Mouse (Mus musculus): ENCODE results near the gene Bnip2. TPM values are rescaled to one million over a fixed set of nuclear protein-coding genes. Genes with fewer than 3 reads are reported as not detected.

Bnip2 gene
- total RNA-seq, 1 experiment = 68.9 TPM

DNA sequence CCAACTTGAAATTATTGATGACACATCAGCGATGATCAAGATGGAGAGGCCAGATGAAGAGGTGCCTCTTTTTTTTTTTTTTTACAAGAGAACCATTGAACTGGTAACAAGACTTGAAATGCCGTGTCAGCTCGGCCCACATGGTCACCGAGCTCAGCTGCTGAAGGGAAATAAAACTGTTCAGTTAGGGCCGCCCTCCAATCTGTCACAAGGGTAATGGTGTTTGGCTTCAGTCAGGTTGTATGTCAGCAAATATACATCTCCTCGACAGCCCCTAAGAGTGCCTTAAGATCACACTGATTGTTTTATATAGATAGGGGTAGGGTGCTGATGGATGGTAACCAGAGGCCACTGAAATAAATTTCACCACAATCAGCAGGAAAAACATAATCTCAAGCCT is 28.3 kb upstream of the Bnip2 start:
- DNase-seq (ENCODE audit: low read depth, low spot score) = no peak
- no peaks in the 10 kb centered on the region for H3K36me3 ChIP-seq (ENCODE audit: control insufficient read depth, insufficient read depth, low read length, poor library complexity, severe bottlenecking)
- H3K9ac ChIP-seq (ENCODE audit: insufficient read depth, low read depth, low read length, poor library complexity, severe bottlenecking) = no peak overlapping the region
- H3K4me3 ChIP-seq (ENCODE audit: insufficient read depth in 1 of 2, low read depth in 1 of 2, low read length in 2 of 2, poor library complexity in 1 of 2, severe bottlenecking in 1 of 2) = no peak overlapping the region
- in situ Hi-C loops (cut with MboI; ENCODE audit: low sequenced_read_pairs in 2 of 2, unreplicated experiment in 2 of 2) = no loop called here
- no peaks in the 10 kb centered on the region for H3K9me3 ChIP-seq (ENCODE audit: control insufficient read depth, insufficient read depth, low read depth, low read length)
- TF ChIP-seq ZNF384 (IDR thresholded peaks at IDR 0.05; ENCODE audit: low read depth, low read length) = no peak
- no peak for TF ChIP-seq HCFC1 (IDR thresholded peaks at IDR 0.05; ENCODE audit: borderline replicate concordance, insufficient read depth, low read length)
- TF ChIP-seq CHD2 (IDR thresholded peaks at IDR 0.05; ENCODE audit: low read depth, low read length) = no peak
- TF ChIP-seq MAFK (IDR thresholded peaks at IDR 0.05; ENCODE audit: insufficient read depth, low read depth, low read length) = no peak
- no peak for TF ChIP-seq ZC3H11A (IDR thresholded peaks at IDR 0.05; ENCODE audit: borderline replicate concordance, low read depth, low read length)
- H3K4me1 ChIP-seq (ENCODE audit: control insufficient read depth in 2 of 2, insufficient read depth in 2 of 2, low read length in 2 of 2, poor library complexity in 1 of 2) = no peaks in the 10 kb centered on the region
- no peak overlapping the region for H3K27ac ChIP-seq (ENCODE audit: insufficient read depth, low read depth, low read length, poor library complexity, severe bottlenecking)

DNA sequence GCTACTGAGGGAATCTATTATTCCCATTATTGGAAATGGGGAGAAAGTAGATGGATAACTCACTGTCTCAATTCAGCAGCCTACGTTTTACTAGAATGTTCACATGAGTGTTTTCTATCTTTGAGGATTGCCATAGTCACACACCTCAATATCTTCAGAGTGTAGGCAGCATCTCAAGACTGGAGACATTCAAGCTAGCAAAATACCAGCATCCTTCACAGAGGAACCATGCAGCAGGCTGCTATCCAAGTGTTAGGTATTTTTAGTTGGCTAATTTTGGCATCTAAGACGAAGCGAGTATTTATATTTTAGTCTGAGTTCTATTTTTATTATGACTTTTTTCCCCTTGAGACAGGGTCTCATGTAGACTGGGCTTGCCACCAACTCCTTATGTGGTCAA is 24.9 kb upstream of the Bnip2 start:
- H3K4me1 ChIP-seq (ENCODE audit: control insufficient read depth in 2 of 2, insufficient read depth in 2 of 2, low read length in 2 of 2, poor library complexity in 1 of 2) = no peaks in the 10 kb centered on the region
- in situ Hi-C loops (cut with MboI; ENCODE audit: low sequenced_read_pairs in 2 of 2, unreplicated experiment in 2 of 2) = no loop called here
- no peak overlapping the region for H3K4me3 ChIP-seq (ENCODE audit: insufficient read depth in 1 of 2, low read depth in 1 of 2, low read length in 2 of 2, poor library complexity in 1 of 2, severe bottlenecking in 1 of 2)
- H3K27ac ChIP-seq (ENCODE audit: insufficient read depth, low read depth, low read length, poor library complexity, severe bottlenecking) = no peak overlapping the region
- TF ChIP-seq CHD2 (IDR thresholded peaks at IDR 0.05; ENCODE audit: low read depth, low read length) = no peak
- no peak for TF ChIP-seq ZNF384 (IDR thresholded peaks at IDR 0.05; ENCODE audit: low read depth, low read length)
- TF ChIP-seq HCFC1 (IDR thresholded peaks at IDR 0.05; ENCODE audit: borderline replicate concordance, insufficient read depth, low read length) = no peak
- no peak for TF ChIP-seq MAFK (IDR thresholded peaks at IDR 0.05; ENCODE audit: insufficient read depth, low read depth, low read length)
- TF ChIP-seq ZC3H11A (IDR thresholded peaks at IDR 0.05; ENCODE audit: borderline replicate concordance, low read depth, low read length) = no peak
- no peak for DNase-seq (ENCODE audit: low read depth, low spot score)
- no peaks in the 10 kb centered on the region for H3K9me3 ChIP-seq (ENCODE audit: control insufficient read depth, insufficient read depth, low read depth, low read length)
- no peaks in the 10 kb centered on the region for H3K36me3 ChIP-seq (ENCODE audit: control insufficient read depth, insufficient read depth, low read length, poor library complexity, severe bottlenecking)
- no peak overlapping the region for H3K9ac ChIP-seq (ENCODE audit: insufficient read depth, low read depth, low read length, poor library complexity, severe bottlenecking)

DNA sequence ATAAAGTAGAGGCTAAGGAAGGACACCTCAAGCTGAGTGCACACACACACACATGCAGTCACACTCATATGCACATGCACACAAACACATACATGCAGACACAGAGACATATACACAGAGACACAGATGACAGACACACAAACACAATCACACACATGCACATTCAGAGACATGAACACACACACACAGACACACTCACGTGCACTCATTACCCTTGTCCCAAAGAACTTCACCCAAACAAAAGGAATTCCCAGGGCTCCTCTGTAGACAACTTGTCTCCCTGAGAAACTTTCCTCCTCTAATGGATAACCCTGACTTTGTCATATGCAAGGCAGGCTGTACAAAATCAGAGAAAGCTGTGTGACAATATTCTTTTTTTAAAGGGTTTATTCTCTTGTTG is 3.7 kb upstream of the Bnip2 start:
- H3K4me1 ChIP-seq (ENCODE audit: control insufficient read depth in 2 of 2, insufficient read depth in 2 of 2, low read length in 2 of 2, poor library complexity in 1 of 2) = peaks cover 0 to under 1% of the 10 kb centered on the region in 2 experiments; a peak in 1 of 4 replicates

DNA sequence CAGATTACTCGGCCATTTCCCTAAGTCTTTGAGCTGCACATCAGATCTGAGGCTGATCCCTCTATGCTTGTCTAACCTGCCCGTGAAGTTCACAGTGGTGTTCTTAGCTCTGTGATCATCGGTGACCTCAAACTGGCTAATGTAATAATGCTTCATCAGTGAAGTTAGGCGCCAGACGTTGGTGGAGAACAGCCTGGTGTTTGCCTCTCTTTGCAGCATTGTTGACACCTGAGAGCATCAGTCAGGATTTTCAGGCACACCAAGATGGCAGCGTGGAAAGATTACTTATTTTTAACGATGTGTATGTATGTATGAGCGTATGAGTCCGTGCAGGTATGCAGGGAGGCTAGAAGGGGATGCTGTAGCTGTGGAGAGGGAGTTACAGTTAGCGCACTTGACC is 3.2 kb upstream of the Bnip2 start:
- TF ChIP-seq MAFK (IDR thresholded peaks at IDR 0.05; ENCODE audit: insufficient read depth, low read depth, low read length) (no peak), HCFC1 (IDR thresholded peaks at IDR 0.05; ENCODE audit: borderline replicate concordance, insufficient read depth, low read length) (no peak), CHD2 (IDR thresholded peaks at IDR 0.05; ENCODE audit: low read depth, low read length) (no peak), ZNF384 (IDR thresholded peaks at IDR 0.05; ENCODE audit: low read depth, low read length) (no peak), ZC3H11A (IDR thresholded peaks at IDR 0.05; ENCODE audit: borderline replicate concordance, low read depth, low read length) (no peak)
- in situ Hi-C loops (cut with MboI; ENCODE audit: low sequenced_read_pairs in 2 of 2, unreplicated experiment in 2 of 2) = no loop called here

More for the DNA sequence above, 3.7 kb upstream of the Bnip2 start:
- TF ChIP-seq ZC3H11A (IDR thresholded peaks at IDR 0.05; ENCODE audit: borderline replicate concordance, low read depth, low read length) = no peak
- TF ChIP-seq MAFK (IDR thresholded peaks at IDR 0.05; ENCODE audit: insufficient read depth, low read depth, low read length) = no peak
- no peak for TF ChIP-seq ZNF384 (IDR thresholded peaks at IDR 0.05; ENCODE audit: low read depth, low read length)
- no peak for TF ChIP-seq HCFC1 (IDR thresholded peaks at IDR 0.05; ENCODE audit: borderline replicate concordance, insufficient read depth, low read length)
- in situ Hi-C loops (cut with MboI; ENCODE audit: low sequenced_read_pairs in 2 of 2, unreplicated experiment in 2 of 2) = no loop called here
- no peak overlapping the region for H3K27ac ChIP-seq (ENCODE audit: insufficient read depth, low read depth, low read length, poor library complexity, severe bottlenecking)
- H3K9me3 ChIP-seq (ENCODE audit: control insufficient read depth, insufficient read depth, low read depth, low read length) = no peaks in the 10 kb centered on the region
- no peaks in the 10 kb centered on the region for H3K36me3 ChIP-seq (ENCODE audit: control insufficient read depth, insufficient read depth, low read length, poor library complexity, severe bottlenecking)
- no peak for DNase-seq (ENCODE audit: low read depth, low spot score)
- H3K9ac ChIP-seq (ENCODE audit: insufficient read depth, low read depth, low read length, poor library complexity, severe bottlenecking) = no peak overlapping the region
- H3K4me3 ChIP-seq (ENCODE audit: insufficient read depth in 1 of 2, low read depth in 1 of 2, low read length in 2 of 2, poor library complexity in 1 of 2, severe bottlenecking in 1 of 2) = no peak overlapping the region

DNA sequence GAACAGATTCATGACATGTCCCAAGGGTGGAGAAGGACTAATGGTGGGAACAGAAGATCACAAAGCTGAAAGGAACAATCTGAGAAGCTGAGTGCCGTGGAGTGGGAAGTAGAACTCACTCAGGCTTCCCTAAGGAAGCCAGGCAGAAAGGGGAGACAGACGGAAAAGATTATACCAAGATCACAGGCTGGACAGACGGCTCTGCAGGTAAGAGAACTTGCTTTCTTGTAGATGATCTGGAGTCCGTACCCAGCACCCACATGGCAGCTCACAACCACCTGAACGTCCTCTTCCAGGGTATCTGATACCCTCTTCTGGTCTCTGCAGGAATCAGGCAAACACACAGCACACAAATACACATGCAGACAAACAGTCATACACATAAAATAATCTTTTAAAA is 2.7 kb upstream of the Bnip2 start:
- H3K36me3 ChIP-seq (ENCODE audit: control insufficient read depth, insufficient read depth, low read length, poor library complexity, severe bottlenecking) = no peaks in the 10 kb centered on the region
- H3K9ac ChIP-seq (ENCODE audit: insufficient read depth, low read depth, low read length, poor library complexity, severe bottlenecking) = no peak overlapping the region
- TF ChIP-seq ZC3H11A (IDR thresholded peaks at IDR 0.05; ENCODE audit: borderline replicate concordance, low read depth, low read length) (no peak), CHD2 (IDR thresholded peaks at IDR 0.05; ENCODE audit: low read depth, low read length) (no peak), HCFC1 (IDR thresholded peaks at IDR 0.05; ENCODE audit: borderline replicate concordance, insufficient read depth, low read length) (no peak), MAFK (IDR thresholded peaks at IDR 0.05; ENCODE audit: insufficient read depth, low read depth, low read length) (no peak), ZNF384 (IDR thresholded peaks at IDR 0.05; ENCODE audit: low read depth, low read length) (no peak)
- no peak overlapping the region for H3K4me3 ChIP-seq (ENCODE audit: insufficient read depth in 1 of 2, low read depth in 1 of 2, low read length in 2 of 2, poor library complexity in 1 of 2, severe bottlenecking in 1 of 2)
- no peaks in the 10 kb centered on the region for H3K9me3 ChIP-seq (ENCODE audit: control insufficient read depth, insufficient read depth, low read depth, low read length)
- in situ Hi-C loops (cut with MboI; ENCODE audit: low sequenced_read_pairs in 2 of 2, unreplicated experiment in 2 of 2) = no loop called here
- H3K4me1 ChIP-seq (ENCODE audit: control insufficient read depth in 2 of 2, insufficient read depth in 2 of 2, low read length in 2 of 2, poor library complexity in 1 of 2) = peaks cover 2 to 4% of the 10 kb centered on the region in 2 experiments; a peak in 2 of 4 replicates
- H3K27ac ChIP-seq (ENCODE audit: insufficient read depth, low read depth, low read length, poor library complexity, severe bottlenecking) = no peak overlapping the region
- DNase-seq (ENCODE audit: low read depth, low spot score) = no peak

More for the DNA sequence above, 3.2 kb upstream of the Bnip2 start:
- Histone ChIP-seq H3K9ac (ENCODE audit: insufficient read depth, low read depth, low read length, poor library complexity, severe bottlenecking) (no peak overlapping the region), H3K9me3 (ENCODE audit: control insufficient read depth, insufficient read depth, low read depth, low read length) (no peaks in the 10 kb centered on the region), H3K36me3 (ENCODE audit: control insufficient read depth, insufficient read depth, low read length, poor library complexity, severe bottlenecking) (no peaks in the 10 kb centered on the region), H3K4me3 (ENCODE audit: insufficient read depth in 1 of 2, low read depth in 1 of 2, low read length in 2 of 2, poor library complexity in 1 of 2, severe bottlenecking in 1 of 2) (no peak overlapping the region), H3K27ac (ENCODE audit: insufficient read depth, low read depth, low read length, poor library complexity, severe bottlenecking) (no peak overlapping the region), H3K4me1 (ENCODE audit: control insufficient read depth in 2 of 2, insufficient read depth in 2 of 2, low read length in 2 of 2, poor library complexity in 1 of 2) (peaks cover 2 to 4% of the 10 kb centered on the region in 2 experiments; a peak in 2 of 4 replicates)
- no peak for DNase-seq (ENCODE audit: low read depth, low spot score)

All from ES-E14 (cell line).